Mouse (Mus musculus) heart, postnatal 0 days (tissue): ENCODE data around the gene Ick.

Experiments
- CTCF ChIP-seq: IDR thresholded peaks from 2 replicates; pipeline ENCODE4 v1.5.1; 2016; ENCODE audit warnings: antibody characterized with exemption, control low read depth, low read depth
- EP300 ChIP-seq: IDR thresholded peaks from 2 replicates; pipeline ENCODE4 v1.6.1; 2016; ENCODE audit warnings: antibody characterized with exemption, low read depth

- TF ChIP-seq CTCF (no peak), EP300 (no peak)
Measured at GRCm38 (mm10) chr9:78122939-78123712, 14.1 kb downstream of the Ick start.
